Mouse (Mus musculus): ENCODE data around the gene Hist1h1d. TPM values are rescaled to one million over a fixed set of nuclear protein-coding genes. Genes with fewer than 3 reads are reported as not detected.
"Not testable (repeated sequence)": the region's sequence is repeated elsewhere in the genome, so short reads cannot be mapped to it uniquely, and the experiment has no call there.

Gene Hist1h1d
- polyA plus RNA-seq, 1 experiment from 2014 or later: 0.26 TPM

DNA sequence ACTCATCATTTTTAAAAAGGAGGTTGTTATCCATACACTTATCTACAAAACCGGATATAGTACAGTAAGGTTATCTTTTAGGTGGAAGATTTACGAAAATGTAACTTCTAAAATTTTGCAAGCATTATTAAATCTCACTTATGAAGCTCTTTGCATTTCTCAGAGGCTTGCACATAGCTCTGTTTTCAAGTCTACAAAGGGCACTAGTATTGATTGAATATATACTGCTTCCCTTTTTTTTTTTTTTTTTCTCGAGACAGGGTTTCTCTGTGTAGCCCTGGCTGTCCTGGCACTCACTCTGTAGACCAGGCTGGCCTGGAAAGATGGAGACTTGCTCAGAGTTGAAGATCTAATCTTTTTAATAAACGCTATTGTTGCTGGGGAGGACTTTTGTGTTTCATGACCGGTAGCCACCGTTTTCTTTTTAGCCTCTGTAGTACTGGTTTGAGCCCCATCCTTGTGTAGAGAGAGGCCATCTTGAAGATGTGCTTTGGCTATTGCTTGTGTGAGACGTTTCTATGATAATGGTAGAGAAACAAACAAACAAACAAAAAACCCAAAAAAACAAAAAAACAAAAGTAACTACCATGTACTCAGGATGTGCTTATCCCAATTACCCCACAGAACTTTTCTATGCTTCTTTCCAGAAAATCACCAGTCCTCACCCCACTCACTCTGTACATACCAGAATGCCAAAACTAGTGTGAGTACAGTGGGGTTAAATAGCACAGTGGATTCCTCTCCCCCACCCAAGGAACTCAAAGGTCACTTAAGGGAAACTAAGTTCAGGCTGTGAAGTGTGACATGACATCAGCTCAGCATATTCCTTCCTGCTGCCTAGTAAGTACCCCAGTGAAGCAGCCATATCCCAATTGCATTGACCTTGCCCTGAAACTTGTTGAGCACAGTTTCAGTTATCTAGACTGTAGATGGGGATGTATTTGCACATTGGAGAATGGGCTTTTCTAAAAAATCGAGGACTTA, 839 bp upstream of the Hist1h1d start:
- H3K4me1 ChIP-seq (replicated peaks): peaks cover 9% of the 10 kb centered on the region
- no peaks in the 10 kb centered on the region for H3K27me3 ChIP-seq (replicated peaks)
- 56% methylated on average over 8 of the region's 8 CpGs for WGBS
- peak overlapping the region; percentile 55; the same call in 1 of the 2 replicates for H3K4me3 ChIP-seq
- H3K9ac ChIP-seq: peak overlapping the region; percentile 75; the same call in 1 of the 2 replicates
- H3K4me2 ChIP-seq: peak overlapping the region; percentile 77
- H3K27ac ChIP-seq (ENCODE audit: poor library complexity, severe bottlenecking): peak overlapping the region; percentile 87
- no peaks in the 10 kb centered on the region for H3K9me3 ChIP-seq (replicated peaks)
- H3K36me3 ChIP-seq: no peaks in the 10 kb centered on the region
- ATAC-seq (ENCODE audit: insufficient number of reproducible peaks, low FRiP score): no peak

DNA sequence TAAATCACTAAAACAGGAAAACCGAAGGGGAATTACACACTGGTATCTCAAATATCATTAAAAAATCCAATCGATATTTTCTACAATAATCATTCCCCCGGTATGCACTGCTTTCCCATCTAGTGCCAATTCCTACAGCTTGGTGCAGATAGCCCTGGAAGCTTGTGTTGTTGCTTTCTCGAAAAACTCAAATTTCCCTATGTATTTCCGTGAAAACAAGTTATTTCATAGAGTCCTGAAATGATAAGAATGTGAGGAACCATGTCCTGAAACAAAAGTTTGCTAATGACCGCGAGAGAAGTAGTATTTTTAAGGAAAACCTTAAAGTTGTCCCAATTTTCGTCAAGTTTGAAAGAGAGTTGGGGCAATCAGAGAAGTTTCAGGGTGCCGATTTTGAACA, 1.3 kb downstream of the Hist1h1d start:
- no peaks in the 10 kb centered on the region for H3K9me3 ChIP-seq (replicated peaks)
- H3K27ac ChIP-seq (ENCODE audit: poor library complexity, severe bottlenecking): peak overlapping the region; percentile 99
- H3K4me1 ChIP-seq (replicated peaks): peaks cover 9% of the 10 kb centered on the region
- WGBS: 25% methylated on average over 9 of the region's 9 CpGs
- H3K9ac ChIP-seq: peak overlapping the region; percentile 98
- H3K27me3 ChIP-seq (replicated peaks): no peaks in the 10 kb centered on the region
- peak overlapping the region; percentile 71 for H3K4me3 ChIP-seq
- peak overlapping the region; percentile 100 for H3K4me2 ChIP-seq
- no peak for ATAC-seq (ENCODE audit: insufficient number of reproducible peaks, low FRiP score)
- H3K36me3 ChIP-seq: no peaks in the 10 kb centered on the region

DNA sequence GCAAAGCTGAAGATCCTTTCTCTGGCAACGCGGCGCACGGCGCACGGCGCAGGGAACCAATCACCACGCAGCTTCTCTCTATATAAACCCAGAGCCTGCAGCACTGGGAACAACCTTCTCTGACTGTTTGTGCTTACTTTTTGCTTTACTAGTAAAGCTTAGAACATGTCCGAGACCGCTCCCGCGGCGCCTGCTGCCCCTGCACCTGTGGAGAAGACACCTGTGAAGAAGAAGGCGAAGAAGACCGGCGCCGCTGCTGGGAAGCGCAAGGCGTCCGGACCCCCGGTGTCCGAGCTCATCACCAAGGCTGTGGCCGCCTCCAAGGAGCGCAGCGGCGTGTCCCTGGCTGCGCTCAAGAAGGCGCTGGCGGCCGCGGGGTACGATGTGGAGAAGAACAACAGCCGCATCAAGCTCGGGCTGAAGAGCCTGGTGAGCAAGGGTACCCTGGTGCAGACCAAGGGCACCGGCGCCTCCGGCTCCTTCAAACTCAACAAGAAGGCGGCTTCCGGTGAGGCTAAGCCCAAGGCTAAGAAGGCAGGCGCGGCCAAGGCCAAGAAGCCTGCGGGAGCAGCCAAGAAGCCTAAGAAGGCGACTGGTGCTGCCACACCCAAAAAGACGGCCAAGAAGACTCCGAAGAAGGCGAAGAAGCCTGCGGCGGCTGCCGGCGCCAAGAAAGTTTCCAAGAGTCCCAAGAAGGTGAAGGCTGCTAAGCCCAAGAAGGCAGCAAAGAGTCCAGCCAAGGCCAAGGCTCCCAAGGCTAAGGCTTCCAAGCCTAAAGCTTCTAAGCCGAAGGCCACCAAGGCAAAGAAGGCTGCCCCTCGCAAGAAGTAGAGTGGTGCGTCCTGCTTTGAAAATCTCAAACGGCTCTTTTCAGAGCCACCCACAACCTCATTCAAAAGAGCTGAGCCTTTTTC, 2.1 kb downstream of the Hist1h1d start:
- peak overlapping the region; percentile 98 for H3K9ac ChIP-seq
- under 1% methylated on average over 54 of the region's 54 CpGs for WGBS
- ATAC-seq (ENCODE audit: insufficient number of reproducible peaks, low FRiP score): peak; percentile 86
- no peaks in the 10 kb centered on the region for H3K9me3 ChIP-seq (replicated peaks)
- no peaks in the 10 kb centered on the region for H3K36me3 ChIP-seq
- H3K27me3 ChIP-seq (replicated peaks): no peaks in the 10 kb centered on the region
- peak overlapping the region; percentile 99 for H3K27ac ChIP-seq (ENCODE audit: poor library complexity, severe bottlenecking)
- peak overlapping the region; percentile 100 for H3K4me2 ChIP-seq
- peaks cover 9% of the 10 kb centered on the region for H3K4me1 ChIP-seq (replicated peaks)
- H3K4me3 ChIP-seq: peak overlapping the region; percentile 71

DNA sequence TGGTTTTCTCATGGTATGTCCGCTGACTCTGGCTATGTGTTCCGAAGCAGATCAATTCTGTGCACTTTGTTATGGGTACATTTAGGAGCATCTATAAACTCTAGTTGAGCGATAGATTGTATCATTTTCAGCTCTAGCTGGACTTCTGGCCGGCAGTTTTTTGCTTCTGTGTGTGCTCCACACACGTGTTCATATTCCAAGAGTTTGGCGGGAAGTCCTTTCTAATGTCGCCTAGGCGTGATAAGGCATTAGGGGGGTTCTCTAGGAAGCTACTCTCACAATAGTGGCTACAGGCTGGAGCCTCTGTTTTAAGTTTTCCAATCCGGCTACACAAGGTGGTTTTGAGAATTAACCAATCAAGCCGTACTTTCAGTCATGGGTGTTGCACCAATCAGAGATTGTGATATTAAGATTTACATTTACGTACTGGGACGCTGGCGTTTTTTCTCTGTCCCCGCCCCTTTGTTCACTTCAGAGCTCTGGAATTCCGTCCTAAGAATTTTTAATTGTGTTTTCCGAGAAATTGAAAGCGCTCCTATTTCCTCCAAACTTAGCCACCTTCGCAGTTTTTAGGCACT, 2.9 kb downstream of the Hist1h1d start:
- H3K27ac ChIP-seq (ENCODE audit: poor library complexity, severe bottlenecking): peak overlapping the region; percentile 99
- no peaks in the 10 kb centered on the region for H3K36me3 ChIP-seq
- no peaks in the 10 kb centered on the region for H3K27me3 ChIP-seq (replicated peaks)
- under 1% methylated on average over 18 of the region's 18 CpGs for WGBS
- H3K4me1 ChIP-seq (replicated peaks): peaks cover 5% of the 10 kb centered on the region; the same call in 1 of the 2 replicates
- H3K4me3 ChIP-seq: peak overlapping the region; percentile 71
- H3K4me2 ChIP-seq: peak overlapping the region; percentile 100
- no peaks in the 10 kb centered on the region for H3K9me3 ChIP-seq (replicated peaks)
- H3K9ac ChIP-seq: peak overlapping the region; percentile 98
- peak; percentile 69 for ATAC-seq (ENCODE audit: insufficient number of reproducible peaks, low FRiP score)

DNA sequence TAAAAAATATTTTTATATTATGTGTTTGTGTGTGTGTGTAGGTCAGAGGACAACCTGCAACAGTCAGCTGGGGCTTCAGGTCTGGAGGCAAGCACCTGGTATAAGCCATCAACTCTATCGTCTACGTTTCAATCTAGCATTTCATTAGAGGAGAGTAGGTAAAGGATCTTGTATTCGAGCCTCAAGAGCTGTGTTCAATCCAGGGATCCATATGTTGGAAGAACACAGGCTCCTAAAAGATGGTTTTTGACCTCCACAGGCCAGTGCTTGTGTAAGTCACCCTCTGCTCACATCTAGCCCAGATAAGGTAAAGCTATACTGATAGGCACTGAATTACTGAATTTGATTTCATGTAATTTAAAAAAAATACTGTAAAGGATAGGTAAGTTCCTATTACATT, 3.8 kb downstream of the Hist1h1d start:
- no peaks in the 10 kb centered on the region for H3K36me3 ChIP-seq
- H3K4me3 ChIP-seq: no peak overlapping the region
- no peaks in the 10 kb centered on the region for H3K9me3 ChIP-seq (replicated peaks)
- peak overlapping the region; percentile 34; the same call in 1 of the 2 replicates for H3K4me2 ChIP-seq
- H3K27me3 ChIP-seq (replicated peaks): no peaks in the 10 kb centered on the region
- no peak for ATAC-seq (ENCODE audit: insufficient number of reproducible peaks, low FRiP score)
- peaks cover 5% of the 10 kb centered on the region; the same call in 1 of the 2 replicates for H3K4me1 ChIP-seq (replicated peaks)
- 71% methylated on average over 3 of the region's 3 CpGs for whole genome bisulfite sequencing
- peak overlapping the region; percentile 43; the same call in 1 of the 2 replicates for H3K27ac ChIP-seq (ENCODE audit: poor library complexity, severe bottlenecking)
- no peak overlapping the region for H3K9ac ChIP-seq

DNA sequence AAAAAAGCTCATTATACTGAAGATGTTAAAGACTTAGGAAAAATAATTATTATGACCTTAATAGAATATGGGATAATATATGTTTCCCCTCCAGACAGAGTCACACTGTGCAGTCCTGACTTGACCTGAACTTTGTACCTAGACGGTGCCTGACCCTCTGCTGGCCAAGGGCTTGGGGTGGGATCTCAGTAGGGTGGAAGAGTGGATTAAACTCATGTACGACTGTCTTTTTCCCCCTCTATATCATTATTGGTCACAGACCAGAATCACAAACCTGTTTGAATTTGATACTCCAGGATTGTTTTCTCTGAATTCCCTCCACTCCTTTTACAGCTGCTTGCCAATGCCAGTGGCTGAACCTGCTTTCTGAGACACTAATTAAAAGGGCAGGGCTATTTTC, 7.6 kb downstream of the Hist1h1d start:
- H3K4me3 ChIP-seq; H3K9ac ChIP-seq; ATAC-seq (ENCODE audit: insufficient number of reproducible peaks, low FRiP score); H3K4me1 ChIP-seq (replicated peaks); H3K27me3 ChIP-seq (replicated peaks); H3K36me3 ChIP-seq; H3K9me3 ChIP-seq (replicated peaks): not testable (repeated sequence)
- 38% methylated on average over 2 of the region's 2 CpGs for WGBS
- Histone ChIP-seq H3K27ac (ENCODE audit: poor library complexity, severe bottlenecking) (peak overlapping the region; percentile 38; the same call in 1 of the 2 replicates), H3K4me2 (peak overlapping the region; percentile 40)

DNA sequence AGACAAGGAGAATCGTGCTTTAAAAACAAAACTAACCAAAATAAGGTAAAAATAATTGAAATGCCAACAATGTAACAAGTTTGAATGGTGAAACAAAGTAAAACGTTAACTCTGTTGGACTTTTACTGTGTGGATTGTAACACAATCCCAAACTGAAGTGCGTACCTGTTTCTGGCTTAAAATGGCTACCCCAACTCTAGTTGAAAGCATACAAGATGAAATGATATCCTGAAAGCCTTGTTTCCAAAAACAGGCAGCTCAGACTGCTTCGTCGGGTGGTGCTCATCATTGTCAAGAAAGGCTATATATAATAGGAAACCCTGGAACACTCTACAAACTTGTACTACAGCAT, 8.4 kb downstream of the Hist1h1d start:
- H3K4me3 ChIP-seq: peak overlapping the region; percentile 52
- H3K4me1 ChIP-seq (replicated peaks); ATAC-seq (ENCODE audit: insufficient number of reproducible peaks, low FRiP score); H3K9me3 ChIP-seq (replicated peaks); H3K36me3 ChIP-seq; H3K27me3 ChIP-seq (replicated peaks): not testable (repeated sequence)
- peak overlapping the region; percentile 73 for H3K9ac ChIP-seq
- peak overlapping the region; percentile 98 for H3K27ac ChIP-seq (ENCODE audit: poor library complexity, severe bottlenecking)
- WGBS: 0% methylated on average over 2 of the region's 5 CpGs
- peak overlapping the region; percentile 78 for H3K4me2 ChIP-seq

DNA sequence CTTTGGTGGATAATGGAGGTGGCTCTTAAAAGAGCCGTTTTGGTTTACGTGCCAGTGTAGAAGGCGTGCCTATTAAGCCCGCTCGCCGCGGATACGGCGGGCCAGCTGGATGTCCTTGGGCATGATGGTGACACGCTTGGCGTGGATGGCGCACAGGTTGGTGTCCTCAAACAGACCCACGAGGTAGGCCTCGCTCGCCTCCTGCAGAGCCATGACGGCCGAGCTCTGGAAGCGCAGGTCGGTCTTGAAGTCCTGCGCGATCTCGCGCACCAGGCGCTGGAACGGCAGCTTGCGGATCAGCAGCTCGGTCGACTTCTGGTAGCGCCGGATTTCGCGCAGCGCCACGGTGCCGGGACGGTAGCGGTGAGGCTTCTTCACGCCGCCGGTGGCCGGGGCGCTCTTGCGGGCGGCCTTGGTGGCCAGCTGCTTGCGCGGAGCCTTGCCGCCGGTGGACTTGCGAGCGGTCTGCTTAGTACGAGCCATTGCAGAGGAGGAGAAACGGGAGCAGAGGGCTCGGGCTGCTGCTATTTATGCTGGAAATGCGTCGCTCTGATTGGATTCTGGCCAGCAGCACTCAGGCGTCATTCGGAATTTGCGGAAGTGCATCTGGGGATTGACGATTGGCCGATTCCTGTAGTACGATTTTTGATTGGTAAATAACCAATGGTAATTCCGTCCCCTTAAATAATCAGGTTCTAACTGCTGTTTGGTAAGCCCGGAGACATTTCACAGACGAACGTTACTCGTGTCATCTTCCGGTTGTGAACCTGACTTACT, 9.0 kb downstream of the Hist1h1d start, which contains the start of gene Hist1h3e:
Gene Hist1h3e (minus strand): TSS at position 487 of the 777 bp plus-strand sequence.
- Histone ChIP-seq H3K4me2 (peak within 1 kb of the TSS; percentile 78), H3K4me3 (peak within 1 kb of the TSS; percentile 52), H3K9ac (peak within 1 kb of the TSS; percentile 73), H3K27ac (ENCODE audit: poor library complexity, severe bottlenecking) (peak within 1 kb of the TSS; percentile 98)
- under 1% methylated on average over 67 of the region's 67 CpGs for WGBS
- H3K27me3 ChIP-seq (replicated peaks); H3K36me3 ChIP-seq; H3K4me1 ChIP-seq (replicated peaks); H3K9me3 ChIP-seq (replicated peaks): not testable (repeated sequence)
- ATAC-seq (ENCODE audit: insufficient number of reproducible peaks, low FRiP score): peak; percentile 93

DNA sequence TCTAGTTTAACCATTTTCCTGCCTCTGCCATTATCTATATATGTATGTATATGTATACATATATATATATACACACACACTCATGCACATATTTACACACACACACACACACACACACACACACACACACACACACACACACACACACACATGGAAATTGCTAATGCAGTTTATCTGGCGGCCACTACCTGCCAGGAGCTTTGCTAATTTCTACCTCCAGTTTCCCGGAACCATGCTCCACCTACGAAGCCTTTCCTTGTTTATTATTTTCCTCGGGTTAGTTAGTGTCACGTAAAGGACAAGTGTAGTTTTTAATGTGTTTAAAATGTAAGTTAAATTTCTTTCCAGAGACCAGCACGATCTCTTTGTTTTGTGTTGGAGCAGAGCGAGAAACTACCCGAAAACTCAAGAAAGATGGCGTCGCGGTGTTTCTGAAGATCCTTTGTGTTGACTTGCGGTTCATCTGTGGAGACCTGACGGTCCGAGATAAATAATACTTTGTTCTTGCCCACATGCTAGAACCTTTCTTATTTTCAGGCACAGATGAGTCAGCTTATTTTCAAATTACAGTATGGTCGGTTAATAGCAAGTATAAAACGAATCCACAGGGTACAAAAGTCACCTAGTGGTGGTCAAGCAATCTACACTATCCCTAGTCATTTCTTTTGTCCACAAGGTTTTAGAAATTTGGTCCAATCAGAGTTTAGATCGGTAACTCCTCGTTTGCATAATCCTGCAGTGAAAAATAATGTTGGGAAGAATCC, 9.8 kb downstream of the Hist1h1d start:
- Histone ChIP-seq H3K27ac (ENCODE audit: poor library complexity, severe bottlenecking) (peak overlapping the region; percentile 98), H3K27me3 (replicated peaks) (no peaks in the 10 kb centered on the region), H3K4me3 (peak overlapping the region; percentile 52), H3K4me1 (replicated peaks) (no peaks in the 10 kb centered on the region), H3K9ac (peak overlapping the region; percentile 62; the same call in 1 of the 2 replicates), H3K4me2 (peak overlapping the region; percentile 78), H3K9me3 (replicated peaks) (no peaks in the 10 kb centered on the region), H3K36me3 (no peaks in the 10 kb centered on the region)
- ATAC-seq (ENCODE audit: insufficient number of reproducible peaks, low FRiP score): peak; percentile 56
- 6% methylated on average over 18 of the region's 18 CpGs for WGBS
